Mouse (Mus musculus): ENCODE data around the gene Gna11.

The Gna11 gene

DNA sequence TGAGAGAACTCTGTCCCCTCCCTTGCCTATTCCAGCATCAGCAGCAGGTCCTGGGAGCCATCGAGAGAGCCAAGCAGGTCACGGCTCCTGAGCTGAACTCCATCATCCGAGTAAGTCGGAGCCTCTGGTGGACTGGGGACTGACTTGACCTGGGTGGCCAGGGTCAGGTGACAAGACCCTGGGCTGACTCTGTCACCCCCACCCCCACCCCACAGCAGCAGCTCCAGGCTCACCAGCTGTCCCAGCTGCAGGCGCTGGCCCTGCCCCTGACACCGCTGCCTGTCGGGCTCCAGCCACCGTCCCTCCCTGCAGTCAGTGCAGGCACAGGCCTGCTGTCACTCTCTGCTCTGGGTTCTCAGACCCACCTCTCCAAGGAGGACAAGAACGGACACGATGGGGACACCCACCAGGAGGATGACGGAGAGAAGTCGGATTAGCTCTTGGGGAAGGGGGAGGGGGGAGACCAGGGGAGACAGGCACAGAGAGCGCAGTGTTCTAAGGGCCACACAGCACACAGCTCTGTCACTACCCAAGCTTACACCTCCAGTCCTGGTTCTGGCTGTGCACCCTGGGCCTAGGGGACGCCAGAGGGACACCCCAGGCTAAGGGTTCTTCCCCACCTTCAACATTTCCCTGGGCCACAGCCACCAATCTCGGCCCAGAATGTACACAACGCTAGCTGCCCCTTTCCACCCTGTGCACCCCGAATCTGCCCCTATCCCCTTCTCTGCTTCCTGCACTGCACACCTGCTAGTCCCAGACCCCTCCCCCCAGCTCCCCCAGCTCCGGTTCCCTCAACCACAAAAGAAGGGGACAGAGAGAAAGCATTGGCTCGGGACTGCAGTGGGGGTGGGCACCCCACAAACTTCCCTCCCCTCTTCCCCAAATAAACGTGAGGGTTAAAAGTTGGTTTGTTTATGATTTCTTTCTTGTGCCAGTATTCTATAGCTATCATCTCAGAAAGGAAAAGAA is 20.6 kb upstream of the Gna11 start:
- no peak for DNase-seq (ENCODE audit: low read depth, low spot score)

DNA sequence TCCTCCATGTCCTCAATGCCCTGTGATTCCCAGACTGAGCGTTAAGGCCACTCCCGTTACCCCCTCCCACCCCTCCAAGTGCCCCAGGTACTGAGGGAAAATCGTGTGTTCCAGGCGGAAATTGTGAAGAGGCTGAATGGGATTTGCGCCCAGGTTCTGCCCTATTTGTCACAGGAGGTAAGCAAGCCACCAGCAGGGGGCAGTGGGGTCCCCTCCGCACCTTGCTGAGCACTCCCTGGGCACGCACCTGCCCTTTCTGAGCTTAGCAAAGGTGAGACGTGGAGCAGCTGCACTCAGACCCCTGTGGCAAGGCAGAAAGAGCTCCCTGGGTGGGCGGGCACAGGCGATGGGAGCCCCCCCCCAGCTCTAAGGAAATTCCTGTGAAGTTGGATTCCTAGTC is 19.7 kb upstream of the Gna11 start:
- no peak for DNase-seq (ENCODE audit: low read depth, low spot score)

DNA sequence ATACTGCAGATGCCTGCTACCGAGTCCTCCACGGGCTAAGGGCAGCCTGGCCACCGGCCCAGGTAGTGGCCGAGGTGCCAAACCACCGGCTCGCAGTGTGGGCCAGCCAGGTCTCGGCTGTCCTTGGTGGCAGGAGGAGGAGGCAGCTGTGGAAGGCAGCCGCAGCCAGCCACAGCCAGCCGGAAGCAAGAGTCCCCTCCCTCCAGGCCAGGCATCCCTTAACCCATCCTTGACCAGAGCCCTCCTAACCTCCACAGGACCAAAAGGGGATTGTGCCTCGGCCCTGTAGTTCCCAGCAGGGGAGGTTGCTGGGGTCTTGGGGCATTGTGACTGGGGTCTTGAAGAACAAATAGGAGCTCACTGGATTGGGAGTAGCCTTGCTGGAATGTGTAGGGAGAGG is 19.2 kb upstream of the Gna11 start:
- no peak for DNase-seq (ENCODE audit: low read depth, low spot score)

DNA sequence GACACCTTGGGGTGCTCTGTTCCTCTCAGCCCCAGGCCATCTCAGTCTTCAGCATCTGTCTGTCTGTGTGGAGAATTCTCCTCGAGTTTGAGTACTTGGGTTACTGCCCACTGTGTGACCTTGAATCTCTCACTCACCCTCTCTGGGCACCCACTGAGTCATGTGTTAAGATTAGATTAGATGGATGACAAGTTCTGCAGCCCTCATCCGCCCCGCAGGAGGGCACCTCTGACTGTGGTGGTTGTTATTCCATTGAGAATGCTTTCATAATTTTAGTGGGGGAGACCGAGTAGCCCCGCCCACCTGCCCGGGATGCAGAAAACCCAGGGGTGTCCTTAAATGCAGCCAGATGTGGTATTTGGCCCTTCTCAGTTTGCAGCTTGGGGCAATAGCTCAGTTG is 18.5 kb upstream of the Gna11 start:
- no peak for DNase-seq (ENCODE audit: low read depth, low spot score)

DNA sequence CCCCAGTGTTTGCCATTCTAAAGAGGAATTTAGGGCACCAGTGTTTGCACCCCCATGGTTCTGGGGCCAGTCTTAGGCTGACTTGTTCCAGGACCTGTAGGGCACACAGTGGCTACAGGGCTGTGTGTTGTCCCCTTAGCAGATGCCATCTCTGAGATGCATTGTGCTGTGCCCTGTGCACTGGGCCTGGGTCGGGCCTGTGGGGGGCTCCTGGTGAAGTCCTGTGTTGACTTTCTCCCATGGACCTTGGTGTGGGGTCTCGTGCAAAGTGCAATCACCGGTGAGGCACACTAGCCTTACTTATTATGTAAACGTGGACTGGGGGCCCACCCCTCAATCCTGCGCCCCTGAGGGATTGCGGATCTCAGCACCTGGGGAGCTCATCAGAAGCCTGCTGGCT is 17.4 kb upstream of the Gna11 start:
- no peak for DNase-seq (ENCODE audit: low read depth, low spot score)

DNA sequence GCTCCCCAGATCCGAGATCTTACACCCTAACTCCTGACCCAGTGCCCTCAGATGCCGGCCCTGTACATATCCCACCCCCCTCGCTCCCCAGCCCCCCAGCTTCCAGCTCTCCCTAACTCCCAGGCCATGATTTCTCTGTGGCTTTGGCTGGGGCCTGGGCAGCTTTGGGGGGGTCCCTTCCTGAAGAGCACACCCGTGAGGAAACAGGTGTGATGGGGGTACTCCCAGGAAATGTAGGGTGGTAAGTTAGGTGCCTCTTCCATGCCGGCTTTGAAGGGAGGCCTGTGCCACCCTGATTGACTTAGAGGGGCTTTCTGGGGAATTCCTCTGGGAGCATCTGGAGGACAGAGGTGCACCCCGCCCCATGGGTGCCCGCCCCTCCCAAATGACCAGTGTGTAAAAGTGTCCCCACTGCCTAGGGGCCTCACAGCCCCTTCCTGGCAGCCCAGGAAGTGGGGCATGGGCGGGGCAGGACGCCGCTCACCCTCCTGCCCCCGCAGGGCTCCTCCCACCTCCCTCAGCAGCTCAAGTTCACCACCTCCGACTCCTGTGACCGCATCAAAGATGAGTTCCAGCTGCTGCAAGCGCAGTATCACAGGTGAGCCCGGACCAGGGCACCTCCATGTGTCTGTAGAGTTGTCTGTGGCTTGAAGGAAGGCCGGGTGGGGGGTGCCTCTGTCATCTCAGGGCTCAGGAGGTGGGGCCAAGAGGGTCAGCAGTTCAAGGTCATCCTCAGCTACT is 15.9 kb upstream of the Gna11 start:
- no peak for DNase-seq (ENCODE audit: low read depth, low spot score)

DNA sequence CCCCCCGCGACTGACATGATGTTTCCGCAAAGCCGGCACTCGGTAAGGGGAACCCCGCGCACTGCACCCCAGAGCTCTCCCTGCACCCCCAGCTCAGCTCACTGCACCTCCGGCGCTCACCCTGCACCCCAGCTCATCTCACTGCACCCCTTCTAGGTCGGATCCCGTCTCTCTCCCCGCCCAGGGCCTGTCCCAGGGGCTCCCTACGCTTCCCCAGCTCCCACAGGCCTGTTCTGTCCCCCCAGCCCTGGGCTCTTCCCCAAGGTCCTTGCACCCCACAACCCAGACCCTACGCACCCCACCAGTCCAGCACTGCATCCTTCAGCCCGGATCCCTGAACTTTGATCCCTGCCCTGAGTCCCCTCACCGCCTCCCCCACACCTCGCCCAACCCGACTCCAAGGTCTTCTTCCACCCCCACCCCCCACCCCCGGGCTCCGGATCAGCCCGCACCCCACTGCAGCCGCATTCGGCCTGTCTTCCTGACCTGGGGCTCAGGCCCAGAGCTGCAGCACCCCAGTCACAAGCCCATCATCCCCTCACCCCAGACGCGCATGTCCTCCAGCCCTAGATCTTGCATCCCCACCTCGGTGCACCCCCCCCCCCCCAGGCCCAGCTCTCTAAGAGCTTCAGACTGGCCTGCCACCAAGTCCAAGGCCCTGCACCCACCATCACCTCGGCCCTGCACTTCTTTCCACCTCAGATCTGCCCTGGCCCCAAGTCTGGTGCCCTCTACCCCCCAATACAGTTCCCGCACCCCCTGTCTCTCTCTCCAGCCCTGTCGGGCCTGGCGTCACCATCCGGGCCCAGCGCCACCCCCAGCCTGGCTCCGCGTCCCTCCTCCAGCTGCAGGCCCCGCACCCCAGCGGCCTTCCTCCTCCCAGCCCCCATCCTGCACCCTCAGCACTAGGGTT is 14.9 kb upstream of the Gna11 start:
- no peak for DNase-seq (ENCODE audit: low read depth, low spot score)

DNA sequence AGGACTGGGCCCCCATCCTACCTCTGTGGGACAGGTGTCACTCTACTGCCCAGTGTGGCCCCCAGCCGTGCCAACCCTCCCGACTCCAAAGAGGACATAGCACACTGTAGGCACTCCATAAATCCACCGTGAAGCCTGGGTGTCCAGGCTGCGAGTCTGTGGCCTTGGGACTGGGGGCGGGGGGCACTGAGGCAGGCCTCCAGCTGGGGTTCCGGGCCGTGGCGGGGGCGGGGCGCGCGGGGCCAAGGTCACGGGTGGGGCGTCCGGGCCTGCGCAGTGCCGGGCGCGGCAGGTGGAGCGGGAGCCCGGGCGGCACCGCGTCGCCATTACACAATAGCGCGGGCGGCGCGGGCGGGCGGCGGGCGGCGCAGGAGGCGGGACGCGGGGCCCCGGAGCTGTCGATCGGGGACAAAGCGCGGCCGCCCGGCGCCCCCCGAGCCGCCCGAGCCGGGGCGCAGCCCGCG is 14.2 kb upstream of the Gna11 start, which contains the start of gene Aes:
Gene Aes, plus strand, starts transcription at position 326 of the 464 bp plus-strand sequence.
- no peak for DNase-seq (ENCODE audit: low read depth, low spot score)

DNA sequence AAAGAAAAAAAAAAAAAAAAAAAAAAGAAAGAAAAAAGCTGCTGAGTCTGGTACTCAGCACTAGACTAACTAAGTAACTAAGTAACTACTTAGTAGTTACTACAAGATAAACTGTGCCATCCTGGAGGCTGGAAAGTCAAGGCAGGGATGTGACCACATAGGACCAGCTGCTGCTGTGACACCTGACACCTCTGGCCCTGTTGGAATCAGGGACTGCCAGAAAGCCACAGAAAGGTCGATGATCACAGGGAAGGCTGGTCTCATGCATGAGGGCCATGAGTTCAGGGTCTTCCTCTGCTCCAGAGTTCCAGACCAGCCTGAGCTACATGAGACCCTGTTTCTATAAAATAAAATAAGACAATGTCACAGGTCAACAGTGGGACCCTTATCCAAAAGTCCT is 12.5 kb upstream of the Gna11 start:
- no peak for DNase-seq (ENCODE audit: low read depth, low spot score)

DNA sequence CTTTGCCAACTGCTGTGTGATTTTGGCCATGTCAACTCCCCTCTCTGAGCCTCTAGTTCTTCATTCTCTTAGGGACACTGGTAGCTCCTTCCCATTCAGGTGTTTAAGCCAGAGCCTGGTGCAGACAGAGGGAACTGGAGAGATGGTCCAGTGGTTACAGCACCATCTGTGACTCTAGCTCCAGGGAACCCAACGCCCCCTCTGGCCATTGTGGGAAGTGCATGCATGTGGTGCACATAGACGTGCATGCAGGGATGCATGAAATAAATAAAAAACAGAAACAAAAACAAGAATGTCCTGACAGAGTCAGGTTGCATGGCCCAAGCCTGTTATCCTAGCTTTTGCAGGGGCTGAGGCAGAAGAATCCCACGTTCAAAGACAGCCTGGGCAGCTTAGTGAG is 11.3 kb upstream of the Gna11 start:
- DNase-seq (ENCODE audit: low read depth, low spot score) = no peak

DNA sequence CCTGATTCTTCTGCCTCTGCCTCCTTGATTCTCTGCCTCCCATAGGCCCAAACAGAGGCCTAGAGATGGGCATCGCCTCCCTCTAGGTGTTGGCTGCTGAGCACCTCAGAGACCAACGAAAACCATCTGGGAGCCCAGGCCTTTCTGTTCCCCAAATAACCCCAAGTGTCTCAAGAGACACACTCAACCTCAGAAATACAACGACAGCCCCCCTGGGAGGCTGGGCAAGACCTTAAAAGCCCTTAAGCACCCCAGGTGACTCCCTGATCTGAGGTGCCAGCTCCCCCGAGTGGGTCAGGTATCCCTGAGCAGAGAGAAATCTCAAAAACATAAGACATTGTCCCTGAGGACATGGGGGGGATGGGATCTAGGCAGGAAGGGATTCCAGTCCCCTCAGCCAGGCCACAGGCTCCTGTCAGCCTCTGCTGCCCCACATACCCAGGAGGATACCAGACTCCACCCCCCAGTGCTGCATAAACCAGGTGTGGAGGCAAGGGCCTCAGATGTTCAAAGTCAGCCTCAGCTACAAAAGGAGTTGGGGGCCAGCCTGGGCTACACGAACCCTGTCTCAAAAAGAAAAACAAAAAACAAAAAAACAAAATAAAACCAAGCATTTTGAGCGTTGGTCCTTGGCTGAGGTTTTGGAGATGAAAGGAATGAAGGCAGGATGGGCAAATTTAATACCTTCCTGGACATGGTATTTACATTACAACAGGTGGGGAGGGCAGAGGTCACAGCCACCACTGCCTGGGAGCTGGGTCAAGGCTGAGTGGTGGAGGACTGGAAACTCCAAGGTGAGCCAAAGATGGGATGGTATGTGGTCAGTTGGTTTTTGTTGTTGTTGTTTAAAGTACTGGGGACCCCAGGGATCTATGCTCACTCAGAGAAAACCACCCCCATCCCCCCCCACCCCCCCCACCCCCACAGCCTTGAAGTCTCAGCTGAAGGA is 9.1 kb upstream of the Gna11 start:
- no peak for DNase-seq (ENCODE audit: low read depth, low spot score)

DNA sequence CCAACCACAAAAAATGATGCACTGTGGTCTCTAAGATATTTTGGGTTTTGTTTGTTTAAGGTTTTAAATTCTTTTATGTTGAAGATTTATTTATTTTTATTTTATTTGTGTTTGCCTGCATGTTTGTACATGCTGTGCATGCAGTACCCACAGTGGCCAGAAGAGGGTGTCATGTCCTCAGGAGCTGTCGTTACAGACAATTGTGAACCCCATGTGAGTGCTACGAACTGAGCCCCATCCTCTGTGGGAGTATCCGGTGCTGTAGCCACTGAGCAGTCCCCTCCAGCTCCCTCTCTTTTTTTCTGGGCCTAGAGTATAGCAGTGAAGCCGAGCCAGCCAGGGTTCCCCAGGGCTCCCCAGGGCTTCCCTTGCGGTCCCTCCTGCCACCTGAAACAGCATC is 8.2 kb upstream of the Gna11 start:
- DNase-seq (ENCODE audit: low read depth, low spot score) = no peak

DNA sequence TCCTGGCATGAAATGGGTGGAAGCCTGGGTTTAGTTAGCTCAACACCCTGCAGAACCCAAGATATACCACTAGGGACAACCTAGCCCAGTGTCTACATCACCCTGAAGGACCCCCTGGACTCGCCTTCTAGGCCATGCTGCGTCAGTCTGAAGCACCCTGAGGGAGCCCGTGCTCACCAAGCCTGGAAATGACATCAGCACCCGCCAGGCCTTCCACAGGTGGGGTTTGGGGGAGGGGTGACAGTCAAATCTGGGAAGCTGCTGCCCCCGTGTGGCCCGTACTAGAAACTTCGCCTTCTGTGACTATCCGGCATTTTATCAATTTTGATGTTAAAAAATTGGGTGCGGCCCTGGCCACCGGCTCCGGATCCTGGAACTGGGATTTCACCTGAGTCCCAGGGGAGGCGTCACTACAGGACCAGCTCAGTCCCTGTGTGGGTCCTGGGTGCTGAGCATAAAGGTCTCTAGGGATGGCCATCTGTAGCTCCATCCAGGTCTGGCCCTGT is 6.7 kb upstream of the Gna11 start:
- peak; percentile 54 for DNase-seq (ENCODE audit: low read depth, low spot score)

DNA sequence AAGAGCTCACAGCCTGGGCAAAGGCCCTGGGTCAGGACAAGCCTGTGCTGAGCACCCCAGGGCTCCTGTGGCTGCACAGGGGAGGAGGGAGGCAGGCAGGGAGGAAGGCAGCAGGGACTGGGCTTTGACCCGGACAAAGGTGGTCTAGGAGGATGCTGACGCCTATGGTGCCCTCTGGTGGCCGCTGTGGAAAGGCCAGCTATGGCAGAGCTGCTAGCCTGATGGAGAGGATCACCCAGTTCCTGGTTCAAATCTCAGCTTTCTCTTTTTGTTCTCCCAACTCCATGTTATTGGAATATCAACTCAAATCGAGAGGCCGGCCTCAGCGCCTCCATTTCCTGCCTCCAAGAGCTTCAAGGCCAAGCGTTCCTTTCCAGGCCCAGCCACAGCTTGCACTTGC is 5.3 kb upstream of the Gna11 start:
- no peak for DNase-seq (ENCODE audit: low read depth, low spot score)

DNA sequence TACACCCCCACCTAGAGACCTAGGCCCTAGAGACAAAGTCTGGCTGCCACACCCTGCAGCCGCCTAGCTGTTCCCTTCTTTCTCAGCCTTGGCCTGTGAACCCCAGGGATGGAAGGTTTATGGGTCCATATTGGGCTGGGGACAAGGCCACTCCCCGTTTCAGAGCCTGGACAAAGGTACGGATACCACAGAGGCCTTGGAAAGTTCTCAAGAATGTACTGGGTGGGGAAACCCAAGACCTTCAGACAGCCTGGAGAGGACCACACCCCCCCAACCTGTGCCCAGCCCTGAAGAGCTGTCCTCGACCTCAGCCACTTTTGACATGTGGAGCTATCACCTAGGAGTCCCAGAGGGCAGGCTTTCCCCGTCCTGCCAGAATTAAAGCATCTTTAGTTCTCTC is 4.0 kb upstream of the Gna11 start:
- no peak for DNase-seq (ENCODE audit: low read depth, low spot score)

DNA sequence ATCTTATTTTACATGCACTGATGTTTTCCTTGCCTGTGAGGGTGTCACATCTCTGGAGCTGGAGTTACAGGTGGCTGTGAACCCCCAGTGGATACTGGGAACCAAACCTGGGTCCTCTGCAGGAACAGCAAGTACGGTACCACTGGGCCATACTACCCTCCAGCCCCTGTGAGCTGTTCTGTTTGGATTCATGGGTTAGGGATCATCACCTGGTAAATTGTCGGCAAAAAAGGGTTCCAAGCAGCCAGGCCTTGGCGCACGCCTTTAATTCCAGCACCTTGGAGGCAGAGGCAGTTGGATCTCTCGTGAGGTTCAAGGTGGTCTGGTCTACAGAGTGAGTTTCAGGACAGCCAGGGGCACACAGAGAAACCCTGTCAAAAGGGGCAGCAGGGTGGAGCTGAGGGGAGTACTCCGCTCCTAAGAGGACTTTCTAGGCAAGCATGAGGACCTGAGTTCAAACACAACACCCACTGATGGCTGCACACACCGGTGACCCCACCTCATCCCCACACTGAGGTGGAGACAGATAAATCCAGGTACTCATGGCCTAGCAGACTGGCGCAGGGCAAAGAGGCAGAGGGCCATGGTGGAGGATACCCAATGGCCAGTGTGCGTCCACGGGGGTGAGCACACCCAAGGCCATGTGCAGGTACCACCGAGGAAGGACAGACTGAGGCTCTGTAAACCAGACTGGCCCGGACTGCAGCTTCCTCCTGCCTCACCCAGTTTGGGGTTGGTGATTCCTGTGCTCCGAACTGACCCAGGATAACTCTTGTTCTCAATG is 2.0 kb upstream of the Gna11 start:
- no peak for DNase-seq (ENCODE audit: low read depth, low spot score)

DNA sequence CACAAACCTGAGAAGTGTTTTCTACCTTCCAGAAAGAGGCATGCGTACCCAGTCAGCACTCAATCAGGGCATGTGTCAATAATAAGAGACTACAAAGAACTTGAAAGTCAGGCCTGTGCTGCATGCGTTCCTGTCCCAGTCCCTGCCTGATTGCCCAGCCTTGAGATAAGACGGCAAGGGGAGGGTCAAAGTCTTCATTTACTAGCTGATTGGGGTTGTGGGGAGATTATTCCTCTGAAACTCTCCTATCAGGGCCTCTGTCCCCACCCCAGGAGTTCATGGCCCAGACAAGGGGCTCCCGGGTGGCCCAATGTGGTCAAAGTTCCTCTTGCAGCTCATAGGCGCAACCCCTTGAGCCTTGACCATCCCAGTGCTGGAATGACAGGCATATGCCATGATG is 1.3 kb upstream of the Gna11 start:
- no peak for DNase-seq (ENCODE audit: low read depth, low spot score)

DNA sequence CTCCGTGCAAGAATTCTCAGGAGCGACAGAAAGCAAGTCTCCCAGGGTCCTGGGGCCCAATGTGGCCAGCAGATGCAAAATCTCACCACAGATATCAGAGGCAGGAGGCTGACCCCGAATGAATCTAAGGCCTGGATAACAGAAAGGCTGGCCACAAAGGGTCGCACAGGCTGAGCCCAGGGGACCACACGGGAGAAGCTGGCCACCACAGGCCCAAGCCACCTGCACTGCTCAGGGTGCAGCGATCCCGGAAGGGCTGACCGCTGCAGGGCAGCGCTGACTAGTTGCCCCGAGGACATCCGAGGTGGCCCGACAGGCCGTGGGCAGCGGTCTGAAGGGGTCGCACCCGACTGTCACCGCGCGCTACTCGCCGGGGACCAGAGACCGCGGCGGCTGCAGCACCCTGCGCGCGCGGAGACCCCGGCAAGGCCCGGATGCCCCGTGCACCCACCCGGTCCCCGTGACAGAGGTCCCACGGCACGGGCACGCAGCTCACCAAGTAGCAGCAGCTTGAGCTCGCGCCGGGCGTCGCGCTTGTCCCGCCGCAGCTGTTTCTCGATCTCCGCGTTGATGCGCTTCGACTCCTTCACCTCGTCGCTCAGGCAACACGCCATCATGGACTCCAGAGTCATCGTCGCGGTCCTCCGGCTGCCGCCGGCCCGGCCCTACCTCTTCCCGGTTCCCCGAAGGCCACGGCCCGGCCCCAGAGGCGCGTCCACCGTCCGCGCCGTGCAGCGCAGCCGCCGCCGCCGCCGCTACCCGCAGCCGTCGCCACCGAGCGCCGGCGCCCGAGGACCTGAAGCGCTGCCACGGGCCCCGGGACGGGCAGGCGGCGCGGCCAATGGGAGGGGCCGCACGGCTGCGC is 462 bp downstream of the Gna11 start:
- no peak for DNase-seq (ENCODE audit: low read depth, low spot score)

DNA sequence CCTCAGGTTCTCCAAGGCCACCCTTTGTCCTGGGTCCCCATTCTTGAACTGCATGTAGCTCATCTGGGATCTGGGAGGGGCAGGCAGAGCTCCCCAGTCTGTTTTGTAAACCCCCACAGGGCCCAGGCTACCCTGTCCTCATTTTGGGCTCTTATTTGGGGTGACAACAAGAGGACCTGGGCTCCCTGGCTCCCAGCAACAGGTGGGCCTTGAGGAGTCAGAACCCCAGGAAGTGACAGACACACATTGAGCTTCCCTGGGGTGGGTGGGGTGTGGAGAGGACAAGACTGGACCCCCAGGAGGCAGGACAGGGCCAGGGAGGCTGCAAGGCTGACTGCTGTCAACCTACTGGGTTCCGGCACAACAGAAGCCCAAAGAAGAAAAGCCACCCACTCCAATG is 1.4 kb downstream of the Gna11 start:
- no peak for DNase-seq (ENCODE audit: low read depth, low spot score)

Measured in c-Kit-negative CD71-positive TER-119-positive erythroid progenitor cells, embryonic 14.5 days (primary cell).